Mouse (Mus musculus) T-cell, adult 2 months (primary cell): ENCODE data around the gene Snx30.

ENCODE experiments used
- DNase-seq: peaks from one replicate; pipeline ENCODE4 v3.0.0; 2022; ENCODE audit warnings: low spot score

The Snx30 gene

DNA sequence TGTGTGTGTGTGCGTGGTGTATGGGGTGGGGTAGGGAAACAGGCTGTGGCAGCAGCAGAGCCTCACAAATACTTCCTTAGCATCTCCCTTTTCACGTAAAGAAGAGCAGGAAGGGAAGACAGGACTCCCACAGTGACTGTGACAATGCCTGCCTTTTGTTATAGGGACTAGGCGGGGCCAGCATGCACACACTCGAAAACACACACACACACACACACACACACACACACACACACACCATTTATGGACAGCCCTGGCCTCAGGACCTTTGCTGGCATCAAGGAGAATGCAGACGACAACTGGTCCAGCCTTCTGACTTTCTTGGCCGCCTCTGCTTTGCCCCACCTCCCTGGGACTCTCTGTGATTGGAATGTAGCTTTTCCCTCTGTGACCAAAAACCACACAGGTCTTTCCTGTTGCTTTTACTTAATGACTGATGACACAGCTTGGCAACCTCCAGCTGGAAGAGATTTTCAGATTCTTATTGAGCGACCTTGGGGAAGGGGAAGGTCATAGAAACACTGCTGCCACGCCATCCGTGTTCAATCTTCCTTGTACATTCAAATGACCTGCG, 102.1 kb downstream of the Snx30 start:
- no peak for DNase-seq

DNA sequence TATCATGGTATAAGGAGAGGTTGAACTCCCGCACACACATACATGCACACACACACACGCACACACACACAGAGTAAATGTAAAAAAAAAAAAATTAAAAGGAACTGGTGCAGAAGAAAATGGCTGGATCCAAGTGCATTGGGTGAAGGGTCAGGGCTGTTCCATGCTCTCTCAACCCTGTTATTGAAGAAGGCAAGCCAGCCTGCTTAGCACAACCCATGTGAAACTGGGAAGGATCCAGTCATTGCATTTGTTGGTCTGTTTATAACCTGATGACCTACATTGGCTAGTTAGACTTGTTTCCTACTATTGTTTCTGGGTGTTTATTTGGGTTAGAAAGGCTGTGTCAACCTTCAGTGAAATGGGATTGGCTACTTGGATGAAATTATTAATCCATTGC, 103.1 kb downstream of the Snx30 start:
- DNase-seq: no peak

DNA sequence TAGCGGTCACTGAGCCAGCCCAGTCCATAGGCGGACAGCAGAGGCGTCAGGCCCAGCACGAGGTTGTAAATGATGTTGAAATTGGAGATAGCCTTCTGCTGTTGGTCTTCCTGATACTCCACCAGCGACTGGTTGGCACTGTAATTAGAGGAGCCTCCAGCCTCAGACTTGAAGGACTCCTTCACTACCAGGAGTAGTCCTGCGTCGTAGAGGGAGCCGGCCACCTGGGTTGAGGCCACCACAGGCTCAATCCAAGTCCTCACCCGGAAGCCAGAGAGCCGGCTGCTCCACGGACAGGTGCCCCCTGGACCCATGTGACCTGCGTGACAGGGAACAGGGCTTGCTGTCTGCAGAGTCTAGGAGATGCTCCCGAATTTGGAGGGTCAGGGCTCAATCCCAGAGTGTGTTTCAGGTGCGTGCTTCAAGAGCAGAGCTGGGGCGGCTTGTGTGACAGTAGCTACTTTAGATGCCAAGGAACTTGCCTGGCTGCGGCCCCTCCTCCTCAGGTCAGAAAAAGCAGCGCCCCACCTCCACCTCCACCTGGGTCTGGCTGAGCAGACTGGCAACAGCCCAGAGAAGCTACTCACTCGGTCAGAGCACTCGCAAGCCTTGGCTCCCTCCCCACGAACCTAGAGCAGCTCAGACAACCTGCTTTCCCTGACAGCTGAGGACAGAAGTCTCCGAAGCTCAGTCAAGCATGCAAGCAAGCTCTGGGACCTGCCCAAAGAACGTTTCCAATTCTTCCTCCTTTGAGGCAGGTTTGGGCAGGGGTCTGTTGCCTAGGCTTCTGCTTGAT, 109.2 kb downstream of the Snx30 start, which contains the start of gene Slc46a2:
Gene Slc46a2, minus strand, starts transcription at position 449 of the 796 bp plus-strand sequence.
- no peak for DNase-seq

DNA sequence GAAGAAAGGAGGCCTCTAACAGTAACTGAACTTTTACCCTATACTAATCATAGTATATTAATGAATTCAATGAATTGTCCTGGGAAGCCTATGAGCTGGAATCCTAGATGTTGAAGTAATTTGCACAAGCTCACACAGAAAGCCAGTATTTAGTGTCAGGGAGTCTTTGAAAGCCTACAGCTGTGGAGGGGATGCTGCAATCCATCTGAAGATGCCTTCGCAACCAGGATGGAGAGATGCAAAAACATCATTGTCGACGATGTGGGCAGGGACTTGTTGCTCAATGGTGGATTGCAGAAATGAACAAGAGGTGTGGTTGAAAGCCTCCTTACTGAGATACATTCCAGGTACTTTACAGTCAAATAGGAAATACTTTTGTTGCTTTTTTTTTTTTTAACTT, 112.3 kb downstream of the Snx30 start:
- no peak for DNase-seq

DNA sequence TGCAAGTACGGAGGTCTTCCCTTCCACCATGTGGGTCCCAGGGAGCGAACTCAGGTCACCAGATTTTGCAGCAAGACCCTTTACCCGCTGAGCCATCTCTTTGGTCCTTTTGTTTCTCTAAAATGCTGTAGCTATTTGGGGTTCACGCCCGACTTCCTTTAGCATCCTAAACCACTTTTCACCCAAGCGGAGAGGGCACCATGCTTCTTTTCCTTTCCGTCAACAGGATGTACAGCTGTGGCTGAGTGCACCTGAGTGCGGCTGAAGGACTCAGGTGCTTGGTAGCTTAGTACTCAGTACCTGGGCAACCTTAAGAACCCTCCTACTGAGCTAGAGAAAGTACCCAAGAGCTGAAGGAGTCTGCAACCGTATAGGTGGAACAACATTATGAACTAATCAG, 119.4 kb downstream of the Snx30 start:
- no peak for DNase-seq

DNA sequence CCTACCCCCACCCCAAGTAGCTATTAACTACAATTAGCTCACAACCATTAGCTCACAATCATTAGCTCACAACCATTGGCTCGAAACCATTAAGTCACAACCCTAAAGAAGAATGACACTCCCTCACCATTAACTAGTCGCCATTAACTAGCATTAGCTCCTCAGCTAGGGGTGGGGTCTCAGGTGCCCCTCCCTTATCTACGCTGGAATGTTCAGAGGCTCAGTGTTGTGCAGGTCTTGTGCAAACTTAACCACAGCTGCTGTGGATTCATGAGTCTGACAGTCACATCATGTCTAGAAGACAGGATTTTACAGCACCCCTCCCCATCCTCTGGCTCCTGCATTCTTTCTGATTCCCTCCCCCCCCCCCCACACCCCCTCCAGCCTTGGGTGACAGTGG, 122.0 kb downstream of the Snx30 start:
- DNase-seq: no peak

DNA sequence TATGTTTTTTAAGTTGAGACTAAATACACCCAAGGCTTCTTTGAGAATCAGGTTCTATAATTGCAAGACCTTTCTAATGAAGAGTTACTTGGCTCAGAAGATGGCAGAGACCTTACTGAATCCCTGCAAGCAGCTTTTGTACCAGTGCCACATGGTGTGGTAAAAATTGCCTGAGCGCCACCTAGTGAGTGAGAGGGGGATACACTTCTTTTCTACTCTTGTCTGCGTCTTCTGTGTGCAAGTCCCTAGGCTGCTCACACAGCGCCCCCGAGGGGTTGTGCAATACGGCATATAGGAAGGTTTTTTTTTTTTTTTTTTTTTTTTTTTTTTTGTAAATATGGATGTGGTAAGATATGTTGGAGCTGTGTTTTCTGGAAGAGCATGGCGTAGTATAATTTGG, 122.7 kb downstream of the Snx30 start:
- peak; percentile 61 for DNase-seq

DNA sequence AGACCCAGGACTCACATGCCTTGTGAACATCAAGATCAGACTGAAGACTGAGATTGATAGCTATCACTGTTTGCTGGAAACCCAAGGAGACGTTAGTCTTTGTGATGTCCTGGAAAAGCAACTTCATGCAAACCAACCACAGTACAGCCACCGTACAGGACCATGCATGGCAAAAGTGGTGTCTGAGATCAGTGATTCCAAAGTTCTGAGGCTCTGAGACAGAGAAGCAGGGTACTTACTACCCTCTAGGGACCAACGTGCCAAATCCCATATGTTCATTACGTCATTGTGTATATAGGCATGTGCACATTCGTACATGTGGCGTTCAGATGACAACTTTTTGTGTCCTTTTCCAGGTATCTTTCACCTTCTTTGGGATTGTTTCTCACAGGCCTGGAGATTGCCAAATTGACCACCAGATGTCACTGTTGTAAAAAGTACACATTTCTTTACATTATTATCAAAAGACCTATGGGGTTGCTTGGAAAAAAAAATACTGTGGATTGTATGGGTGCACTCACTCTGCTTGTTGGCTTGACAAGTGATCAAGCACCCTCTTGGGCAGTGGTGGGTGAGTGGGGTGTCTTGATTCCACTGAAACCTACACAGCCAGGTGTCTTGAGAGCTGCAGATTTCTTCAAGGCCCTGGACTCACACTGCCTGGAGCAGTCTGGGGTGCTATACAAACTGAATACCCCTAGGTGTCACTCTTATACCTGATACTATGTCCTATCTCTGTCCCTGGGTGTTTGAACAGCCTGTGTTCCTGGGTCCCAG, 127.1 kb downstream of the Snx30 start:
- peak; percentile 5 for DNase-seq

DNA sequence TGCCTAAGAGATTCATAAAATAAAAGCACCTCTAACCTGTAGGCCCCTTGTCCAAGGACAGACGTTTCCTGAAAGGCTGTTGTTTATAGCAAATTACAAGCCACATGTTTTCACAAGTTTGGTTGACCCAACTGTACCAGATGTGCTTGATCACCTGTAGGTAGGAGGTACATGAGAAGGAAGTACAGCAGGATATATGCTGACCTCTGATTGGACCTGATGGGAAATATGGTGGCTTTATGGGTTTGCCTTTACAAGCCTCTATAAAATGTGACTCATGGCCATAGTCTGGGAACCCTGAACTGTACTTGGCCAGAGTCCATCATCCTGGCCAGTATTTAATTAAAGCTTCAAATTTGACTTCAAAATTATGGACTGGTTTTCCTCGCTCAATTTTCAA, 131.9 kb downstream of the Snx30 start:
- DNase-seq: no peak
